Mouse (Mus musculus): ENCODE data around the gene Patz1.

Gene Patz1

GRCm38 (mm10) chr11:3292062-3292421 lies 3.4 kb downstream of the Patz1 start:
- DNase-seq (ENCODE audit: low spot score), result peak; percentile 77

GRCm38 (mm10) chr11:3292711-3293249 lies 4.1 kb downstream of the Patz1 start:
- DNase-seq (ENCODE audit: low spot score), result peak; percentile 24

GRCm38 (mm10) chr11:3293361-3293760 lies 4.7 kb downstream of the Patz1 start:
- no peak for DNase-seq (ENCODE audit: low spot score)

- no peak for DNase-seq (ENCODE audit: low spot score)
These were observed 6.0 kb downstream of the Patz1 start for GRCm38 (mm10) chr11:3294641-3295040.

- DNase-seq (ENCODE audit: low spot score), result no peak
These were observed 7.4 kb downstream of the Patz1 start for GRCm38 (mm10) chr11:3296056-3296455.

GRCm38 (mm10) chr11:3297871-3298812 lies 9.5 kb downstream of the Patz1 start:
- DNase-seq (ENCODE audit: low spot score), result no peak

- DNase-seq (ENCODE audit: low spot score), result no peak
These were observed 10.1 kb downstream of the Patz1 start for GRCm38 (mm10) chr11:3298813-3299185.

- DNase-seq (ENCODE audit: low spot score), result no peak
These were observed 12.4 kb downstream of the Patz1 start for GRCm38 (mm10) chr11:3301075-3301474.

- DNase-seq (ENCODE audit: low spot score), result no peak
These were observed 13.7 kb downstream of the Patz1 start for GRCm38 (mm10) chr11:3302385-3302784.

GRCm38 (mm10) chr11:3302792-3303191 lies 14.1 kb downstream of the Patz1 start:
- no peak for DNase-seq (ENCODE audit: low spot score)

GRCm38 (mm10) chr11:3305821-3306220 lies 17.1 kb downstream of the Patz1 start:
- no peak for DNase-seq (ENCODE audit: low spot score)

GRCm38 (mm10) chr11:3307875-3308274 lies 19.2 kb downstream of the Patz1 start:
- DNase-seq (ENCODE audit: low spot score), result no peak

GRCm38 (mm10) chr11:3309884-3310283 lies 21.2 kb downstream of the Patz1 start:
- DNase-seq (ENCODE audit: low spot score), result no peak

- DNase-seq (ENCODE audit: low spot score), result no peak
These were observed 22.3 kb downstream of the Patz1 start for GRCm38 (mm10) chr11:3310789-3311585.

- DNase-seq (ENCODE audit: low spot score), result no peak
These were observed 23.1 kb downstream of the Patz1 start for GRCm38 (mm10) chr11:3311586-3312347.

- no peak for DNase-seq (ENCODE audit: low spot score)
These were observed 24.6 kb downstream of the Patz1 start for GRCm38 (mm10) chr11:3313294-3313693.

- peak; percentile 59 for DNase-seq (ENCODE audit: low spot score)
These were observed 25.5 kb downstream of the Patz1 start for GRCm38 (mm10) chr11:3314148-3314547.

GRCm38 (mm10) chr11:3318286-3318685 lies 29.6 kb downstream of the Patz1 start:
- DNase-seq (ENCODE audit: low spot score), result no peak

GRCm38 (mm10) chr11:3328271-3328670 lies 39.6 kb downstream of the Patz1 start:
- DNase-seq (ENCODE audit: low spot score), result no peak

- no peak for DNase-seq (ENCODE audit: low spot score)
These were observed 40.4 kb downstream of the Patz1 start for GRCm38 (mm10) chr11:3328806-3329775.

All from c-Kit-positive CD71-positive TER-119-positive erythroid progenitor cells, embryonic 14.5 days (primary cell).